Mouse (Mus musculus) forebrain, postnatal 0 days (tissue): ENCODE results near the gene P3h3. TPM values are rescaled to one million over a fixed set of nuclear protein-coding genes. Genes with fewer than 3 reads are reported as not detected.
"Not testable (repeated sequence)": the region's sequence is repeated elsewhere in the genome, so short reads cannot be mapped to it uniquely, and the experiment has no call there.

Experiments
- ATAC-seq: fragments of 200-750 bp; cut with Nextera tagmentation; 2 replicates; pipeline ENCODE4 v1.8.0; 2017; ENCODE audit warnings: mild to moderate bottlenecking, moderate library complexity
- DNase-seq: peaks from one replicate; pipeline ENCODE4 v3.0.0-alpha.2; 2015
- H3K27ac ChIP-seq: fragments of 300-500 bp; sonication (generic); 2 replicates; pipeline ENCODE4 v1.5.1; 2014; ENCODE audit warnings: low read depth, mild to moderate bottlenecking, antibody characterized with exemption, low read length, moderate library complexity, mixed read lengths
- H3K27me3 ChIP-seq: fragments of 300-500 bp; sonication (generic); 2 replicates; pipeline ENCODE4 v1.6.1; 2014; ENCODE audit warnings: mild to moderate bottlenecking, low read length, mixed read lengths; ENCODE audit not compliant: insufficient read depth
- H3K36me3 ChIP-seq: fragments of 300-500 bp; sonication (generic); 2 replicates; pipeline ENCODE4 v1.6.1; 2014; ENCODE audit warnings: mild to moderate bottlenecking, moderate library complexity; ENCODE audit not compliant: insufficient read depth
- H3K4me1 ChIP-seq: fragments of 300-500 bp; sonication (generic); 2 replicates; pipeline ENCODE4 v1.6.1; 2014; ENCODE audit warnings: antibody characterized with exemption; ENCODE audit not compliant: insufficient read depth
- H3K4me2 ChIP-seq: fragments of 300-500 bp; sonication (generic); 2 replicates; pipeline ENCODE4 v1.6.1; 2014; ENCODE audit warnings: low read depth, mild to moderate bottlenecking, moderate library complexity
- H3K4me3 ChIP-seq: fragments of 300-500 bp; sonication (generic); 2 replicates; pipeline ENCODE4 v1.5.1; 2014; ENCODE audit warnings: low read depth, low read length, mixed read lengths
- H3K9ac ChIP-seq: fragments of 300-500 bp; sonication (generic); 2 replicates; pipeline ENCODE4 v1.6.1; 2014; ENCODE audit warnings: mild to moderate bottlenecking
- H3K9me3 ChIP-seq: fragments of 300-500 bp; sonication (generic); 2 replicates; pipeline ENCODE4 v1.6.1; 2016; ENCODE audit warnings: low read length
- CTCF ChIP-seq: sonication (generic); IDR thresholded peaks from 2 replicates; pipeline ENCODE4 v1.5.1; 2016; ENCODE audit warnings: antibody characterized with exemption, control low read depth, low read depth
- WGBS: fragments of 180-500 bp; shearing (Covaris S2); extraction: QIAGEN DNeasy Blood & Tissue Kit; methylation state at CpG from one replicate; pipeline ENCODE4 v1.1.7; 2014; 5-methylcytosine and 5-hydroxymethylcytosine counted together
- polyA plus RNA-seq: library from polyadenylated mRNA; unstranded; fragments of >200 nt; fragmentation: Nextera tagmentation; extraction: Ambion mirVana; gene quantifications from 2 replicates; pipeline ENCODE4 v1.2.1, GENCODE M21; 2015
- total RNA-seq: library from RNA; depleted of rRNA; stranded (reverse); fragments of >200 nt; gene quantifications from 2 replicates; pipeline ENCODE4 v1.2.3, GENCODE M21; 2014

Gene P3h3
- total and polyA plus RNA-seq, 2 experiments from 2014 or later, result 9.1 to 85.7 TPM

- no peaks in the 10 kb centered on the region for H3K27me3 ChIP-seq
- H3K9ac ChIP-seq, result peak overlapping the region; percentile 73
- H3K9me3 ChIP-seq, result no peaks in the 10 kb centered on the region
- H3K4me2 ChIP-seq, result peak overlapping the region; percentile 90
- DNase-seq, result no peak
- no peak for TF ChIP-seq CTCF
- peaks cover 38% of the 10 kb centered on the region for H3K36me3 ChIP-seq
- no peak overlapping the region for H3K27ac ChIP-seq
- peak overlapping the region; percentile 57 for H3K4me3 ChIP-seq
- ATAC-seq, result no peak
- WGBS, result 12% methylated on average over 9 of the region's 9 CpGs
- H3K4me1 ChIP-seq, result peaks cover 27% of the 10 kb centered on the region
Observed at GRCm38 (mm10) chr6:124812848-124813247, 44.7 kb downstream of the P3h3 start.

GRCm38 (mm10) chr6:124811701-124812560 lies 45.6 kb downstream of the P3h3 start:
- no peak for TF ChIP-seq CTCF
- Histone ChIP-seq H3K27me3 (no peaks in the 10 kb centered on the region), H3K4me2 (peak overlapping the region; percentile 90; the same call in 1 of the 2 replicates), H3K4me1 (peaks cover 27% of the 10 kb centered on the region), H3K9me3 (no peaks in the 10 kb centered on the region), H3K9ac (0 out of 2 replicates have a peak overlapping the region, but pooled peaks have one; percentile 73), H3K4me3 (peak overlapping the region; percentile 57; the same call in 1 of the 2 replicates), H3K27ac (no peak overlapping the region), H3K36me3 (peaks cover 28% of the 10 kb centered on the region)
- no peak for ATAC-seq
- 84% methylated on average over 24 of the region's 24 CpGs for WGBS
- DNase-seq, result no peak

GRCm38 (mm10) chr6:124811403-124811665 lies 46.2 kb downstream of the P3h3 start:
- Histone ChIP-seq H3K4me1 (peaks cover 27% of the 10 kb centered on the region), H3K27ac (no peak overlapping the region), H3K4me3 (no peak overlapping the region), H3K9me3 (no peaks in the 10 kb centered on the region), H3K36me3 (peaks cover 22% of the 10 kb centered on the region), H3K4me2 (no peak overlapping the region), H3K27me3 (no peaks in the 10 kb centered on the region), H3K9ac (no peak overlapping the region)
- WGBS, result 79% methylated on average over 4 of the region's 4 CpGs
- ATAC-seq (no peak), DNase-seq (no peak)
- no peak for TF ChIP-seq CTCF

GRCm38 (mm10) chr6:124810566-124811402 lies 46.8 kb downstream of the P3h3 start:
- not testable (repeated sequence) for H3K9ac ChIP-seq, H3K4me3 ChIP-seq, H3K9me3 ChIP-seq, H3K4me2 ChIP-seq, ATAC-seq, H3K27ac ChIP-seq, DNase-seq, H3K27me3 ChIP-seq
- WGBS, result 76% methylated on average over 10 of the region's 11 CpGs
- Histone ChIP-seq H3K4me1 (peaks cover 27% of the 10 kb centered on the region), H3K36me3 (peaks cover 20% of the 10 kb centered on the region)

GRCm38 (mm10) chr6:124809775-124810538 lies 47.6 kb downstream of the P3h3 start:
- H3K27me3 ChIP-seq, result no peaks in the 10 kb centered on the region
- DNase-seq, result peak; percentile 20
- H3K27ac ChIP-seq, result no peak overlapping the region
- no peaks in the 10 kb centered on the region for H3K9me3 ChIP-seq
- WGBS, result 48% methylated on average over 14 of the region's 14 CpGs
- peaks cover 27% of the 10 kb centered on the region for H3K4me1 ChIP-seq
- H3K4me3 ChIP-seq, result peak overlapping the region; percentile 41; the same call in 1 of the 2 replicates
- peaks cover 14% of the 10 kb centered on the region for H3K36me3 ChIP-seq
- no peak for ATAC-seq
- no peak for TF ChIP-seq CTCF
- H3K4me2 ChIP-seq, result peak overlapping the region; percentile 58
- H3K9ac ChIP-seq, result peak overlapping the region; percentile 50; the same call in 1 of the 2 replicates

GRCm38 (mm10) chr6:124809052-124809774 lies 48.3 kb downstream of the P3h3 start:
- H3K4me2 ChIP-seq, result peak overlapping the region; percentile 58
- peak; percentile 70 for DNase-seq
- peak overlapping the region; percentile 41 for H3K4me3 ChIP-seq
- WGBS, result 1% methylated on average over 35 of the region's 35 CpGs
- H3K4me1 ChIP-seq, result peaks cover 22% of the 10 kb centered on the region
- ATAC-seq, result peak; percentile 12; the same call in 1 of the 2 replicates
- H3K27me3 ChIP-seq, result no peaks in the 10 kb centered on the region
- peak; percentile 74 for TF ChIP-seq CTCF
- H3K27ac ChIP-seq, result peak overlapping the region; percentile 59; the same call in 1 of the 2 replicates
- no peaks in the 10 kb centered on the region for H3K9me3 ChIP-seq
- H3K9ac ChIP-seq, result peak overlapping the region; percentile 50
- H3K36me3 ChIP-seq, result peaks cover 13% of the 10 kb centered on the region
